Mouse (Mus musculus): ENCODE measurements around the gene Pappa2.

The Pappa2 gene

GRCm38 (mm10) chr1:158980390-158980789, at the start of gene Pappa2:
Gene Pappa2 (minus strand): TSS chr1:158980490.
- no peak for DNase-seq

GRCm38 (mm10) chr1:159029106-159029505, 48.8 kb upstream of the Pappa2 start:
- DNase-seq, result no peak

GRCm38 (mm10) chr1:159014940-159015660, 34.8 kb upstream of the Pappa2 start:
- no peak for DNase-seq

GRCm38 (mm10) chr1:158987042-158987441, 6.8 kb upstream of the Pappa2 start:
- DNase-seq, result no peak

GRCm38 (mm10) chr1:158962340-158962739, 17.9 kb downstream of the Pappa2 start:
- DNase-seq, result no peak

GRCm38 (mm10) chr1:158960984-158961383, 19.3 kb downstream of the Pappa2 start:
- DNase-seq, result no peak

GRCm38 (mm10) chr1:158960549-158960948, 19.7 kb downstream of the Pappa2 start:
- DNase-seq, result no peak

GRCm38 (mm10) chr1:158956361-158956760, 23.9 kb downstream of the Pappa2 start:
- no peak for DNase-seq

- no peak for DNase-seq
Observed at GRCm38 (mm10) chr1:158954785-158955184, 25.5 kb downstream of the Pappa2 start.

- peak; percentile 53 for DNase-seq
Observed at GRCm38 (mm10) chr1:158953479-158954207, 26.6 kb downstream of the Pappa2 start.

GRCm38 (mm10) chr1:158949041-158949440, 31.2 kb downstream of the Pappa2 start:
- no peak for DNase-seq

- DNase-seq, result no peak
Observed at GRCm38 (mm10) chr1:158947981-158948735, 32.1 kb downstream of the Pappa2 start.

- DNase-seq, result no peak
Observed at GRCm38 (mm10) chr1:158944936-158945335, 35.4 kb downstream of the Pappa2 start.

- DNase-seq, result no peak
Observed at GRCm38 (mm10) chr1:158942864-158943263, 37.4 kb downstream of the Pappa2 start.

GRCm38 (mm10) chr1:158940966-158941365, 39.3 kb downstream of the Pappa2 start:
- no peak for DNase-seq

- DNase-seq, result no peak
Observed at GRCm38 (mm10) chr1:158934447-158934846, 45.8 kb downstream of the Pappa2 start.

GRCm38 (mm10) chr1:158931202-158931827, 49.0 kb downstream of the Pappa2 start:
- DNase-seq, result no peak

- DNase-seq, result no peak
Observed at GRCm38 (mm10) chr1:158929369-158929768, 50.9 kb downstream of the Pappa2 start.

- DNase-seq, result no peak
Observed at GRCm38 (mm10) chr1:158920451-158920850, 59.8 kb downstream of the Pappa2 start.

- no peak for DNase-seq
Observed at GRCm38 (mm10) chr1:158918890-158919289, 61.4 kb downstream of the Pappa2 start.

- DNase-seq, result peak; percentile 12
Observed at GRCm38 (mm10) chr1:158917067-158917466, 63.2 kb downstream of the Pappa2 start.

GRCm38 (mm10) chr1:158915592-158915991, 64.7 kb downstream of the Pappa2 start:
- DNase-seq, result peak; percentile 14

GRCm38 (mm10) chr1:158910661-158911060, 69.6 kb downstream of the Pappa2 start:
- DNase-seq, result no peak
